Mouse (Mus musculus): ENCODE results near the gene Csnk1d. TPM values are rescaled to one million over a fixed set of nuclear protein-coding genes. Genes with fewer than 3 reads are reported as not detected.
A peak's percentile ranks its signal among the peaks of the same experiment; 100 is the strongest.

The Csnk1d gene
- polyA plus RNA-seq, 1 experiment from 2014 or later = 150 TPM

DNA sequence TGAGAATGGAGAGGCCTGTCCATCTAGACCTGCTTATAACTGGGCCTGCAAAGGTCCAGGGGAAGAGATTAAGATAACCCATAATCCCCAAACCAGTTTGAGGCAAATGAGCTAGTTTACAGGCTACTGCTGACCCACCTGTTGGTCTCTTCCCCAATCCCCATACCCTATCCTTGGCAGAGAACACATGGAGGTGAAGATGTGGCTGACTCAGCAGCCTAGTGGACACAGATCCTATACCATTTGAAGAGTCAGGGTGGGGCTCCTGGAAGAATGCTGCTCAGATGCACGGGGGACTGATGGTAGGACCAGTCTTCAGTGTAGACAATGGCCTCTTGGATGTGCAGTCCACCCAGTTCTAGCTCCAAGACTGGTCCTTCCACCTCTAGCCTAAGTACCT, 30.9 kb downstream of the Csnk1d start:
- no peak overlapping the region for H3K9ac ChIP-seq
- H3K4me3 ChIP-seq (replicated peaks) = no peak overlapping the region
- no peaks in the 10 kb centered on the region for H3K27me3 ChIP-seq
- ATAC-seq (ENCODE audit: low FRiP score) = no peak
- no peaks in the 10 kb centered on the region for H3K9me3 ChIP-seq
- WGBS = 70% methylated on average over 1 of the region's 1 CpGs
- no peak overlapping the region for H3K4me2 ChIP-seq
- H3K27ac ChIP-seq = no peak overlapping the region
- H3K4me1 ChIP-seq = peaks cover 3% of the 10 kb centered on the region
- peaks cover 95% of the 10 kb centered on the region for H3K36me3 ChIP-seq (replicated peaks)

DNA sequence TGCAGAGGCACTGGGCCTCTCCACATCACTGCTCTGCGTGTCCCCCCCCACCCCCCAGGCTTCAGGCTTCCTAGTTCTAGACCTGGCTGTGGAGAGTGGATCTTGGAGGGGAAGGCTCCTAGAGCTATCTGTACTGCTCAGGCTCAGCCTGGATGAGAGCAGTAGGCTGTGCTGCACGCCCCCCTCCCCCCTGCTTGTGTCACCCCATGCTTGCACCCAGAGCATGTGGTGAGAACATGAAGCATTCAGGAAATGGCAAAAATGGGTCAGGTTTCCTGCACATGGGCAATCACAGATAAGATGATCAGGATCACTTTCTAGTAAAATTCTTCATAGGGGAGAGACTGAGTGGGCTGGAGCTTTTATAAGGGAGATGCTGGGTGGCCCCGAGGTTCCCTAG, 31.6 kb downstream of the Csnk1d start:
- Histone ChIP-seq H3K27ac (no peak overlapping the region), H3K4me3 (replicated peaks) (no peak overlapping the region), H3K36me3 (replicated peaks) (peaks cover 90% of the 10 kb centered on the region)

DNA sequence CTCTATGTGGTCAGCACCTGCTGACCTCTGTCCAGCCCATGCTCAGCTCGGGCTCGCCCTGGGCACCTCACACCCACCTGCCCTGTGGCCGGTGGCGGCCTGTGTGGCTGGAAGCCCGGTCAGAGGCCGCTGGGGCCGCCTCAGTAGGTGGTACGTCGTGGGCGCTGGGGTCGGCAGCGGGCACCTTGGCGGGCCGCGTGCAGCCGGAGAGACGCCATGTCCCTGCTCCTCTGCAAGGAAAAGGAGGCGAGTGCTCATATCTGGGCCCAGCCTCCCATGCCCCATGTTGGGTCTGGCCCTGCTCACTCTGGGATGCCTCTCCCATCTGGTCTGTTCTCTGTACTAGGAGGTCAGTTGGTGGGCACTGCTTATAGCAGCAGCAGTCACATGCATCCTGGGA, 32.1 kb downstream of the Csnk1d start:
- Histone ChIP-seq H3K4me1 (no peaks in the 10 kb centered on the region; the same call in 1 of the 2 replicates), H3K27me3 (no peaks in the 10 kb centered on the region), H3K36me3 (replicated peaks) (peaks cover 86% of the 10 kb centered on the region), H3K9ac (no peak overlapping the region), H3K4me2 (no peak overlapping the region), H3K9me3 (no peaks in the 10 kb centered on the region), H3K4me3 (replicated peaks) (no peak overlapping the region), H3K27ac (no peak overlapping the region)
- peak; percentile 3; the same call in 1 of the 2 replicates for ATAC-seq (ENCODE audit: low FRiP score)
- 94% methylated on average over 18 of the region's 18 CpGs for WGBS

More for the DNA sequence above, 31.6 kb downstream of the Csnk1d start:
- ATAC-seq (ENCODE audit: low FRiP score) = no peak
- Histone ChIP-seq H3K27me3 (no peaks in the 10 kb centered on the region), H3K4me1 (no peaks in the 10 kb centered on the region; the same call in 1 of the 2 replicates), H3K9ac (no peak overlapping the region), H3K9me3 (no peaks in the 10 kb centered on the region), H3K4me2 (no peak overlapping the region)
- WGBS = 81% methylated on average over 3 of the region's 3 CpGs

DNA sequence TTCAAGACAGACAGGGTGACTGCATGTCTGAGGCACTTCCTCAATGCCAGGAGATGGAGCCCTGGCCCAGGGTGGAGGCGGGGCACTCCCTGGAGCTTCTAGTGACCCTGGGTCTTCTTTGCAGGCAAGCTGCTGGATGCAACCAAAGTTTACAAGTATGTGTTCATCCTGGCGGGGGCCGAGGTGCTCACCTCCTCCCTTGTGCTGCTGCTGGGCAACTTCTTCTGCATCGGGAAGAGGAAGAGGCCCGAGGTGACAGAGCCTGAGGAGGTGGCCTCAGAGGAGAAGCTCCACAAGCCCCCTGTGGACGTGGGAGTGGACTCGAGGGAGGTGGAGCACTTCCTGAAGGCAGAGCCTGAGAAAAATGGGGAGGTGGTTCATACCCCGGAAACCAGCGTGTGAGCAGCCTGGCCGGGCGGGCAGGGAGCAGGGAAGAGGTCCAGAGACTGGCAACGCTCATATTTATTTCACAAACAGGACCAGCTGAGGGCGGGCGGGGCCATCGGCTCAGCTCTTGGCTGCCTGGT, 33.3 kb downstream of the Csnk1d start:
- H3K9me3 ChIP-seq = no peaks in the 10 kb centered on the region
- H3K9ac ChIP-seq = no peak overlapping the region
- H3K27me3 ChIP-seq = no peaks in the 10 kb centered on the region
- no peak for ATAC-seq (ENCODE audit: low FRiP score)
- no peak overlapping the region for H3K27ac ChIP-seq
- 81% methylated on average over 15 of the region's 15 CpGs for WGBS
- H3K4me3 ChIP-seq (replicated peaks) = no peak overlapping the region
- H3K4me2 ChIP-seq = no peak overlapping the region
- peaks cover 75% of the 10 kb centered on the region for H3K36me3 ChIP-seq (replicated peaks)
- no peaks in the 10 kb centered on the region for H3K4me1 ChIP-seq

DNA sequence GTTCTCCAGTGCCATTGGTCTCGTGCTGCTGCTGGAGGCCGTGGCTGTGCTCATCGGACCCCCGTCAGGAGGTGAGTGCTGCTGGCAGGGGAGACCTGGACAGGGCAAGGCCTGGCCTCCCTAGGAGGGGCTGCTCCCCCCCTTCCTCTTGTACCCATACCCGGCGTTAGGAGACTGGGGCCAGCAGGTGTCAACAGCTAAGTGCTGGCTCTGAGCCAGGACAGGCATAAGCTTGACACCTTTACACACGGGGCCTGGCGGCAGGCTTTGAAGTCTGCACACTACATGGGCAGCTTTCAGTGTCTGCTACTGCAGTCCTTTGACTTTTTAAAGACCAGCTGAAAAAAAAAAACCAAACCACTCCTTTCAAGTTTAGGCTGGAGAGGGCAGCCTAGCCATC, 34.1 kb downstream of the Csnk1d start:
- no peaks in the 10 kb centered on the region for H3K9me3 ChIP-seq
- H3K27ac ChIP-seq = no peak overlapping the region
- H3K9ac ChIP-seq = no peak overlapping the region
- H3K27me3 ChIP-seq = no peaks in the 10 kb centered on the region
- H3K4me3 ChIP-seq (replicated peaks) = no peak overlapping the region
- peaks cover 6% of the 10 kb centered on the region for H3K4me1 ChIP-seq
- no peak overlapping the region for H3K4me2 ChIP-seq
- WGBS = 70% methylated on average over 8 of the region's 8 CpGs
- H3K36me3 ChIP-seq (replicated peaks) = peaks cover 68% of the 10 kb centered on the region
- no peak for ATAC-seq (ENCODE audit: low FRiP score)

DNA sequence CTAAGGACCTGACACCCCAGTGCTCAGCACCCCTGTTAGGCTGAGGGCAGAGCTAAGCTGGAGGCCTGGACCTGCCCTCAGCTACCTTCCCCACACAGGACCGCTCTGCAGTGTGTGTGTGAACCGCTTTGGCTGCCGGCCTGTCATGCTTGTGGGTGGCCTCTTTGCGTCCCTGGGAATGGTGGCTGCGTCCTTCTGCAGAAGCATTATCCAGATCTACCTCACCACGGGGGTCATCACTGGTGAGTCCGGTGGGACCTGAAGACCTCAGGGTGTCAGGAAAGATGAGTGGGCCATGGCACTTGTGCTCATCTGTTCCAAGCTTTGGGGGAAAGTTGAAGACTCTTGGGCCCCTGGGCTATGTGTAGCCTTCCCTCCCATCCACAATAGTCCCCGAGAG, 35.4 kb downstream of the Csnk1d start:
- WGBS = 91% methylated on average over 8 of the region's 8 CpGs
- H3K4me3 ChIP-seq (replicated peaks) = no peak overlapping the region
- H3K27me3 ChIP-seq = no peaks in the 10 kb centered on the region
- no peaks in the 10 kb centered on the region for H3K9me3 ChIP-seq
- no peak for ATAC-seq (ENCODE audit: low FRiP score)
- no peak overlapping the region for H3K4me2 ChIP-seq
- H3K36me3 ChIP-seq (replicated peaks) = peaks cover 55% of the 10 kb centered on the region
- peaks cover 20% of the 10 kb centered on the region for H3K4me1 ChIP-seq
- no peak overlapping the region for H3K9ac ChIP-seq
- no peak overlapping the region for H3K27ac ChIP-seq

DNA sequence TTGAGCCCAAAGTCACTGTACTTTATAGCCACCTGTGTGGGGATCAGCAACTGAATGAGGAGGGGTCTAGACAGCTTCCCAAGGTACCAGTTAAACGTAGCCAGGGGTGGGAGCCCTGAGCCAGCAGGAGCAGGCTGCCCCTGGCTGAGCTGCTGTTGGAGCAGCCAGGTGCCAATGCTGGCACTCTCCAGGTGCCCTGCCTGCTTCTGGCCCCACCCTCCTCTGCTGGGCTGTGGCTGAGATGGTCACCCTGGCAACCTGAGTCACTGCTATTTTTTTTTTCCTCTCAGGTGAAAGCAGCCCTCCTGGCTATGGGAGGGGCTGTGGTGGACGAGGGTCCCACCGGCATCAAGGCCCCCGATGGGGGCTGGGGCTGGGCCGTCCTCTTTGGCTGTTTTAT, 36.2 kb downstream of the Csnk1d start:
- peaks cover 6% of the 10 kb centered on the region for H3K27me3 ChIP-seq
- H3K9me3 ChIP-seq = no peaks in the 10 kb centered on the region
- H3K4me1 ChIP-seq = peaks cover 27% of the 10 kb centered on the region
- H3K9ac ChIP-seq = peak overlapping the region; percentile 12; the same call in 1 of the 2 replicates
- WGBS = 84% methylated on average over 5 of the region's 5 CpGs
- ATAC-seq (ENCODE audit: low FRiP score) = no peak
- H3K27ac ChIP-seq = no peak overlapping the region
- H3K36me3 ChIP-seq (replicated peaks) = peaks cover 49% of the 10 kb centered on the region
- H3K4me2 ChIP-seq = no peak overlapping the region
- H3K4me3 ChIP-seq (replicated peaks) = no peak overlapping the region

DNA sequence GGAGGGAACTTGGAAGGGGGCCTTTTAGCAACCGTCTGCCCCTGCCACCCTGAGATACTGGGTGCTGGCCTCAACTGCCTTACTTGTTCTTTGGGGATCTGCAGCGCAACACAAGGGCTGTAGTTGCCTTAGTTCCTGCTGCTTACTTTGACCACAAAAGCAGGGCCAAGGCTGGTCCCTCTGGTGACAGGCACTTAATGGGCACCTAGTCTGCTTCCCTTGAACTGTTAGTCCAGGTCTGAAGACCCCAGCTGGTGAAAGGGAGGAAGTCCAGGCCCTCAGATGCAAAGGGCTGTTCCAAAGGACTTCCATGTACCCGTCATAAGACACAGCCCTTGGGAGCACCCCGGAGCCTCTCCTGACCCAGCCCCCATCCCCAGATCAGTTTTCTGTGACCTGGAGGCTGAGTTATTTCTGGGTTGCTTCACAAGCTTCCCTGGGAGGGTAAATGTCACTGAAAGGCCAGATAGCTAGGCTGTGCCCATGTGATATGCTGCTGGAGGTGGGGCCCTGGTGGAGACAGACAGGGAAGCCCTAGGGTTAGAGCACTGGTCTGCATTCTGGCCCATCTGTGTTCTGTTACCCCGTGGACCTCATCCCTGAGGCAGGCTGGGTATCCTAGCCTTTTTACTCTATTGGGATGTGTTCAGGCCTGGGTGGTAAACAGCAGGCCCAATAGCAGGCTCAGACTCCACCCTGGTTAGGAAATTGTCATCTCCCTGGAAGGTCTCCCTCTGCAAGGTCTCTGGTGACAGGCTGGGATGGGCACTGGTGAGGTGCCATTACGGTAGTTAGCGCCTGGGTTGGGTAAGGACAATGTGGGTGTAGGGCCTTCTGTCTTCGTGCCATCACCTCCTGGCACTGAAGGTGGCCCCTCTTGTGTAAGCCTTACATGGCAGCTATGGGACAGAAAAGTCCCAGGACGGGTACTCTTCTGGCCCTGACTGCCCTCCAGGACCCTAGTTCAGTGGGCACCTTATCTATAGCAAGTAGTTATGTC, 39.1 kb downstream of the Csnk1d start:
- Histone ChIP-seq H3K27ac (peak overlapping the region; percentile 56; the same call in 1 of the 2 replicates), H3K36me3 (replicated peaks) (peaks cover 23% of the 10 kb centered on the region), H3K9ac (peak overlapping the region; percentile 59; the same call in 1 of the 2 replicates)

DNA sequence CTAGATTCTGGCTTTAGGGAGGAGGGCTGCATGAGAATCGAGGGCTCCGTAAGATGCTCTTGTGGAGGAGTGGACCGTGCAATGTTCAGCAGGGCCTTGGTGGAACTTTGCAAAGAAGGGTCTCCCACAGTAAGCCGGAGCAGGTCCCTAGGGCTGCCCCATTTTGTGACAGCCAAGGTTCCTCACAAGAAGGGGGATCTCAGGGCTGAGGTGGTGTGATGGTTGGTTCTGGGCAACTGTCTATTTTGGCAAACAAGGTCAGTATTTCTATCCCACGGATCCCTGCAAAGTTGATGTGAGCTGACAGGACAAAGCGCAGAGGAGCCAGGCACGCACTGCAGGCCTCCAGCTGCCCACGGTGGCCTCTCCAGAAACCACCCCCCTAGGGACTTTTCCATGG, 39.9 kb downstream of the Csnk1d start:
- H3K36me3 ChIP-seq (replicated peaks) = peaks cover 15% of the 10 kb centered on the region
- H3K9me3 ChIP-seq = no peaks in the 10 kb centered on the region
- peak; percentile 52; the same call in 1 of the 2 replicates for ATAC-seq (ENCODE audit: low FRiP score)
- H3K9ac ChIP-seq = peak overlapping the region; percentile 59
- H3K4me2 ChIP-seq = peak overlapping the region; percentile 59
- H3K4me3 ChIP-seq (replicated peaks) = peak overlapping the region; percentile 46
- H3K27me3 ChIP-seq = peaks cover 37% of the 10 kb centered on the region
- H3K27ac ChIP-seq = peak overlapping the region; percentile 43
- WGBS = 17% methylated on average over 8 of the region's 8 CpGs
- H3K4me1 ChIP-seq = peaks cover 43% of the 10 kb centered on the region

More for the DNA sequence above, 39.1 kb downstream of the Csnk1d start:
- H3K9me3 ChIP-seq = no peaks in the 10 kb centered on the region
- 78% methylated on average over 9 of the region's 9 CpGs for WGBS
- H3K27me3 ChIP-seq = peaks cover 36% of the 10 kb centered on the region
- no peak for ATAC-seq (ENCODE audit: low FRiP score)
- H3K4me3 ChIP-seq (replicated peaks) = no peak overlapping the region
- H3K4me1 ChIP-seq = peaks cover 43% of the 10 kb centered on the region
- peak overlapping the region; percentile 59 for H3K4me2 ChIP-seq

DNA sequence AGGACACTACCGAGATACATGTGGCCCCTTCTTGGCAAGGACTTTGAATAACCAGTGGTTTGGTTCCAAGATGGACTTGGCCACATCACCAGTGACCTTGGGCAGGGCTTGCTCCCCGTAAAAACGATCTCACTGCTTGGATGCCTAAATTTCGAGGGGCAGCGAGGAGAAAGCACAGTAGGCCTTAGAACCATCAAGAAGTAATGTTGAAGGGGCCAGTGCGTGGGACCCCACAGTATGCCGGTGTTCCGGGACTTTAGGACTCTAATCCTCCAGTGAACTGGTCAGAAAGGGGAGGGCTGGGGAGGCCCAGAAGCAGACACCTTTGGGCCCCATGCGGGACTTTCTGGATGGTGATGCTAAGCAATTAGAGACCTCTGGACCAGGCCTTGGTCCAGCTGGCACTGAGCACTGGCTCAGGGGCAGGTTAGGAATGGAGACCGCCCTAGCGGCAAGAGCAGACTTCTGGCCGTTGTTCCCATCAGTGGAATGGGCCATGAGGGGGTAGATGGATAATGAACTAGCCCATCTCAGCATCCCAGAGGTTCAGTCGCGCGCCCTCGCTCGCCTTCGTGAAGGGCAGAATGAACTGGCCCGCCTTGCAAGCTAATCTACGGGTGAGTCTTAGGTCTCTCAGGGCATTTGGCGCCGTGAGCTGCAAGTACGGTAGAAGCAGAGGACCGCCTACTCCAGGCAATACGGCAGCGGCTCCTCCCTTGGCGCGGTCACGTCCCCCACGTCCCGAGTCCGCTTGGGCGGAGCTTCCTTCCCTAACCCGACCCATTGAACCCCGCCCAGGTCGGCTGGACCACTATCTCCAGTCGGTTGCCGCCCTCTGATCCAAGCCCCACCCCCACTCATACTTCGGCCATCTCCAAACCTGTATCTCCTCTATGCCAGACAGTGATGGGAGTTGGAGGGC, 40.6 kb downstream of the Csnk1d start:
- Histone ChIP-seq H3K4me3 (replicated peaks) (peak overlapping the region; percentile 46), H3K4me1 (peaks cover 43% of the 10 kb centered on the region), H3K36me3 (replicated peaks) (peaks cover 8% of the 10 kb centered on the region), H3K9me3 (no peaks in the 10 kb centered on the region), H3K27me3 (peaks cover 37% of the 10 kb centered on the region), H3K27ac (peak overlapping the region; percentile 65), H3K9ac (peak overlapping the region; percentile 59), H3K4me2 (peak overlapping the region; percentile 59)
- peak; percentile 82 for ATAC-seq (ENCODE audit: low FRiP score)
- WGBS = 2% methylated on average over 39 of the region's 39 CpGs

DNA sequence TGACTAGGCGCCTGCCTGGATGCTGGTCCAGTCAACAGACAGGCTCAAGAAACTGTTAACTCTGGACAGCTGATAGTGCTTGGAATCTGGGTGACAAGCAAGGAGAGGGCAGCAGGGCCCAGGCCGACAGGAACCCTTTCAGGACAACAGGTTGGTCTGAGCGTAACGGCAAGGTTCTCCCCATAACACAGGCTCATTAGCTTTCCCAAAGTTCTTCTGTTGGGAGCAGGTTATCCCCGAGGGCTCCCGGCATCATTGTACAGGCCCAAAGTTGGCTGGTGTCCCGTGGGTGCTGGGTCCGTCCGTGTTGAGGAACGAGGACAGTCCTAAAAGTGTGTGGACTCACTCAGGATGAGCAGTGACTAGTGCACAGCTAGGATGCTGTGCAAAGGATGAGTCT, 41.3 kb downstream of the Csnk1d start:
- 0 out of 2 replicates have a peak, but pooled peaks cover 3% of the 10 kb centered on the region for H3K36me3 ChIP-seq (replicated peaks)
- 8% methylated on average over 10 of the region's 10 CpGs for WGBS
- H3K4me2 ChIP-seq = peak overlapping the region; percentile 59

More for the DNA sequence above, 41.3 kb downstream of the Csnk1d start:
- no peak overlapping the region for H3K27ac ChIP-seq
- H3K9ac ChIP-seq = peak overlapping the region; percentile 59
- peak overlapping the region; percentile 46 for H3K4me3 ChIP-seq (replicated peaks)
- no peaks in the 10 kb centered on the region for H3K9me3 ChIP-seq
- no peak for ATAC-seq (ENCODE audit: low FRiP score)
- H3K27me3 ChIP-seq = peaks cover 37% of the 10 kb centered on the region
- peaks cover 43% of the 10 kb centered on the region for H3K4me1 ChIP-seq

Data from forebrain, embryonic 12.5 days (tissue).